Mouse (Mus musculus) neural tube, embryonic 14.5 days (tissue): ENCODE measurements around the gene Cry1. TPM values are rescaled to one million over a fixed set of nuclear protein-coding genes. Genes with fewer than 3 reads are reported as not detected.

Experiments used
- ATAC-seq: fragments of 200-750 bp; cut with Nextera tagmentation; 2 replicates; pipeline ENCODE4 v1.8.0; 2017; ENCODE audit warnings: low read depth, mild to moderate bottlenecking, moderate TSS enrichment, moderate library complexity
- H3K27ac ChIP-seq: fragments of 300-500 bp; sonication (generic); 2 replicates; pipeline ENCODE4 v1.5.1; 2014; ENCODE audit warnings: low read depth, mild to moderate bottlenecking, control low read depth, low read length, moderate library complexity, mixed read lengths
- H3K27me3 ChIP-seq: fragments of 300-500 bp; sonication (generic); 2 replicates; pipeline ENCODE4 v1.6.1; 2014; ENCODE audit warnings: low read length; ENCODE audit not compliant: control insufficient read depth, insufficient read depth
- H3K36me3 ChIP-seq: fragments of 300-500 bp; sonication (generic); 2 replicates; pipeline ENCODE4 v1.6.1; 2014; ENCODE audit warnings: low read length, mixed read lengths; ENCODE audit not compliant: control insufficient read depth, insufficient read depth
- H3K4me1 ChIP-seq: fragments of 300-500 bp; sonication (generic); 2 replicates; pipeline ENCODE4 v1.6.1; 2014; ENCODE audit warnings: low read length; ENCODE audit not compliant: control insufficient read depth, insufficient read depth
- H3K4me2 ChIP-seq: fragments of 300-500 bp; sonication (generic); 2 replicates; pipeline ENCODE4 v1.6.1; 2014; ENCODE audit warnings: mild to moderate bottlenecking, low read depth, low read length, control low read depth
- H3K4me3 ChIP-seq: fragments of 300-500 bp; sonication (generic); 2 replicates; pipeline ENCODE4 v1.5.1; 2014; ENCODE audit warnings: low read depth, low read length, control low read depth, mixed read lengths
- H3K9ac ChIP-seq: fragments of 300-500 bp; sonication (generic); replicated peaks from 2 replicates; pipeline ENCODE4 v1.6.1; 2014; ENCODE audit warnings: low read depth, mild to moderate bottlenecking, control low read depth, low read length, mixed read lengths
- H3K9me3 ChIP-seq: fragments of 300-500 bp; sonication (generic); 2 replicates; pipeline ENCODE4 v1.6.1; 2016; ENCODE audit warnings: low read length; ENCODE audit not compliant: control insufficient read depth
- WGBS: fragments of 180-500 bp; shearing (Covaris S2); extraction: QIAGEN DNeasy Blood & Tissue Kit; methylation state at CpG from one replicate; pipeline ENCODE4 v1.1.7; 2014; 5-methylcytosine and 5-hydroxymethylcytosine counted together
- polyA plus RNA-seq: library from polyadenylated mRNA; unstranded; fragments of >200 nt; fragmentation: Nextera tagmentation; extraction: Ambion mirVana; gene quantifications from 2 replicates; pipeline ENCODE4 v1.2.1, GENCODE M21; 2014

Gene Cry1
- polyA plus RNA-seq, 1 experiment from 2014 or later: 33.0 TPM

GRCm38 (mm10) chr10:85176640-85177039, 8.2 kb downstream of the Cry1 start:
- no peaks in the 10 kb centered on the region for H3K36me3 ChIP-seq
- no peaks in the 10 kb centered on the region for H3K9me3 ChIP-seq
- H3K27ac ChIP-seq: no peak overlapping the region
- no peak overlapping the region for H3K4me2 ChIP-seq
- H3K4me3 ChIP-seq: no peak overlapping the region
- H3K9ac ChIP-seq: no peak overlapping the region
- 90% methylated on average over 2 of the region's 2 CpGs for WGBS
- no peaks in the 10 kb centered on the region for H3K27me3 ChIP-seq
- H3K4me1 ChIP-seq: no peaks in the 10 kb centered on the region
- ATAC-seq: no peak

DNA sequence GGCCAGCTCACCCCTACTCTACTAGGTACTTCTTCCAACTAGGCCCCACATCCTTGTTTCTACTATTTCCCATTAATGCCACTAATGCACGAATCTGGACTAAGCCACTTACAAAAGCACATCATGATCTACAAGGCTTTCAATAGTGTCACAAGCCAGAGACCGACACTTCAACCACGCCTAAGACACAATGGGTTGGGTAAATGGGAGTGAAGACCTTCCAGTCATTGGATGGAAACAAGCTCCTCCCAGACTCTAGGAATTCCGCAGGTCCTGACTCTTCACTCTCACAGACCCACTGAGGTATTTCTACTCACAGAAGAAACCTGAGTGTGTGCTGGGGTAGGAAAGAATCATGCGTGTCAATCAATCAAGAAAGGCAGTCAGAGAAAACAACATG, 19.6 kb downstream of the Cry1 start:
- Histone ChIP-seq H3K4me2 (no peak overlapping the region), H3K9ac (no peak overlapping the region), H3K27ac (no peak overlapping the region), H3K4me1 (no peaks in the 10 kb centered on the region), H3K4me3 (no peak overlapping the region), H3K27me3 (no peaks in the 10 kb centered on the region), H3K9me3 (no peaks in the 10 kb centered on the region), H3K36me3 (no peaks in the 10 kb centered on the region)
- WGBS: 89% methylated on average over 5 of the region's 5 CpGs
- ATAC-seq: no peak

GRCm38 (mm10) chr10:85164791-85165190, 20.1 kb downstream of the Cry1 start:
- Histone ChIP-seq H3K27ac (no peak overlapping the region), H3K9me3 (no peaks in the 10 kb centered on the region), H3K4me2 (no peak overlapping the region), H3K36me3 (no peaks in the 10 kb centered on the region), H3K9ac (no peak overlapping the region), H3K4me1 (no peaks in the 10 kb centered on the region), H3K27me3 (no peaks in the 10 kb centered on the region), H3K4me3 (no peak overlapping the region)
- no peak for ATAC-seq
- WGBS: 95% methylated on average over 13 of the region's 13 CpGs

DNA sequence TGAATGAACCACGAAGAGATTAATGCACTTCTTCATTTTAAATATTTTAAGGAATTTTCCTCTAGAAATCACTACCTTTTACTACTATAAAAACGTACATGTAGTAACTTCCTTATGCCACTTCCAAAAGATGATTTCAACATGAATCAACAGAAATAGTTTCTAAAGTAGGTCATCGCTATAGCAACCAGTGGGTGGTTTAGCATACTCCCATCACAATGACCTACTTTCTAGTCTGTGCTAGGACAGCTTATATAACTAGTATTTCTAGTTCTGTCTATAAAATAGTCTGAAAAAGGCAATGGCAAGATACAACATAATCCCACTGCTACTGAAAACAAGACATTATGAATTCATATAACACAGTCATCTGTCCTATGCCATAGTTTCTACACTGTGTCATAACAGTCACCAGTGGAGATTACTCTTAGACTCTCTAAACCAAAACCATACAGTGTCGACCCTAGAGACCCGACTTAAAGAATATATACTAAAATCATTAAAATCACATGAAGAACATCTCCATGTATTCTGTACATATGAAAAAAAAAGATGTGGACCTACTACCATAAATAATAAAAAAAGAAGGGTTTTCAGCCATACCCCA, 23.0 kb downstream of the Cry1 start:
- H3K4me3 ChIP-seq: no peak overlapping the region
- no peak overlapping the region for H3K4me2 ChIP-seq
- no peaks in the 10 kb centered on the region for H3K4me1 ChIP-seq
- no peak overlapping the region for H3K27ac ChIP-seq
- whole genome bisulfite sequencing: 70% methylated on average over 5 of the region's 5 CpGs
- no peaks in the 10 kb centered on the region for H3K36me3 ChIP-seq
- H3K27me3 ChIP-seq: no peaks in the 10 kb centered on the region
- no peak overlapping the region for H3K9ac ChIP-seq
- no peak for ATAC-seq
- H3K9me3 ChIP-seq: no peaks in the 10 kb centered on the region

GRCm38 (mm10) chr10:85159989-85160619, 24.8 kb downstream of the Cry1 start:
- Histone ChIP-seq H3K36me3 (no peaks in the 10 kb centered on the region), H3K4me2 (no peak overlapping the region), H3K9ac (no peak overlapping the region), H3K4me3 (no peak overlapping the region), H3K27ac (no peak overlapping the region), H3K4me1 (no peaks in the 10 kb centered on the region), H3K27me3 (no peaks in the 10 kb centered on the region), H3K9me3 (no peaks in the 10 kb centered on the region)
- no peak for ATAC-seq
- 85% methylated on average over 1 of the region's 1 CpGs for WGBS

DNA sequence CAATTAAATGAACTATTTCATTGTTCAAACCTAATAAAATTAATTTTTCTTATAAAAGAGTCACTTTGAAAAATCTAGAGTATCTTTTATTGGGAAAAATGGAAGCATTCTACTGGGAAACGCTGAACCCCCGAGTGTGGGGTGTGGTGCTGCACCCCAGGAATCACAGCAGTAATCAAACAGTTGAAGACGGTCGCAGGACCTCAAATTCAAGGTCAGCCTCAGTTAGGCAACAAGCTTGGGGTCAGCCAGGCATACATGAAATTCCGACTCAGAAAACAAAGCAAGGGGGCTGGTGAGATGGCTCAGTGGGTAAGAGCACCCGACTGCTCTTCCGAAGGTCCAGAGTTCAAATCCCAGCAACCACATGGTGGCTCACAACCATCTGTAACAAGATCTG, 27.4 kb downstream of the Cry1 start:
- 91% methylated on average over 7 of the region's 7 CpGs for WGBS
- Histone ChIP-seq H3K27ac (no peak overlapping the region), H3K27me3 (no peaks in the 10 kb centered on the region), H3K9ac (no peak overlapping the region), H3K4me2 (no peak overlapping the region), H3K4me3 (no peak overlapping the region), H3K9me3 (no peaks in the 10 kb centered on the region), H3K4me1 (no peaks in the 10 kb centered on the region), H3K36me3 (no peaks in the 10 kb centered on the region)
- no peak for ATAC-seq

DNA sequence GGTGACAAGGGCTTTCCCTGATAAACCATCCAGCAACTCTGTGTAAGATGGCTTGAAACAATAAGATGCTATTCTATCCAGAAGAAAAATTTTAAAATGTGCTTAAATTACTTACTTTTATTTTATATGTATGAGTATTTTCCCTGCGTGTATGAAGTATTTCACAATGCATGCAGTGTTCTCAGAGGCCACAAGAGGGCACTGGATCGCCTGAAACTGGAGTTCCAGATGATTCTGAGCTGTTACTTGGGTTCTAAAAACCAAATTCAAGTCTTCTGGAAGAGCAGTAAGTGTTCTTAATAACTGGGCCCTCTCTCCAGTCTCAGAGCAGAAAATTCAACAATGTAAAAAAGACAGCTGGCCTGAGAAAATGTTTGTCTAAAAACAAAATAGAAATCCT, 30.7 kb downstream of the Cry1 start:
- H3K9me3 ChIP-seq: no peaks in the 10 kb centered on the region
- no peak for ATAC-seq
- no peaks in the 10 kb centered on the region for H3K4me1 ChIP-seq
- no peak overlapping the region for H3K4me3 ChIP-seq
- no peak overlapping the region for H3K9ac ChIP-seq
- H3K4me2 ChIP-seq: no peak overlapping the region
- no peak overlapping the region for H3K27ac ChIP-seq
- H3K36me3 ChIP-seq: peaks cover 5% of the 10 kb centered on the region; the same call in 1 of the 2 replicates
- 8% methylated on average over 2 of the region's 2 CpGs for WGBS
- no peaks in the 10 kb centered on the region for H3K27me3 ChIP-seq

DNA sequence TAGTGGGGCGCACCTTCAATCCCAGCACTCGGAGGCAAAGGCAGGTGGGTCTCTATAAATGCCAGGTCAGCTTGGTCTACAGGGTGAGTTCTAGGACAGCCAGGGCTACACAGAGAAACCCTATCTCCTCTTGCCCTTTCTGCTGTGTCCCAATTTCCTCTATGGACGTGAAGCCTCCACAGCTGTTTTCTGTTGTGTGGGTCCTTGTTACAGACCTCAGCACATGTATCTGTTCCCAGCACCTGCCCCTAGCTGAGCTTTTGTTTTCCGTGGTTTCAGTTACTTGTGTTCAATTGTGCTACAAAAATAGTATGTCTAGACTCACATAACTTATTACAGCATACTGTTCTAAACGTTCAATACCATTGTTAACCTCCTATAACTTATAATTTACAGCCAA, 35.6 kb downstream of the Cry1 start:
- H3K27me3 ChIP-seq: no peaks in the 10 kb centered on the region
- peaks cover 15% of the 10 kb centered on the region for H3K36me3 ChIP-seq
- 78% methylated on average over 5 of the region's 5 CpGs for WGBS
- ATAC-seq: no peak
- H3K27ac ChIP-seq: no peak overlapping the region
- H3K4me2 ChIP-seq: no peak overlapping the region
- no peaks in the 10 kb centered on the region for H3K4me1 ChIP-seq
- no peaks in the 10 kb centered on the region for H3K9me3 ChIP-seq
- H3K4me3 ChIP-seq: no peak overlapping the region
- no peak overlapping the region for H3K9ac ChIP-seq

DNA sequence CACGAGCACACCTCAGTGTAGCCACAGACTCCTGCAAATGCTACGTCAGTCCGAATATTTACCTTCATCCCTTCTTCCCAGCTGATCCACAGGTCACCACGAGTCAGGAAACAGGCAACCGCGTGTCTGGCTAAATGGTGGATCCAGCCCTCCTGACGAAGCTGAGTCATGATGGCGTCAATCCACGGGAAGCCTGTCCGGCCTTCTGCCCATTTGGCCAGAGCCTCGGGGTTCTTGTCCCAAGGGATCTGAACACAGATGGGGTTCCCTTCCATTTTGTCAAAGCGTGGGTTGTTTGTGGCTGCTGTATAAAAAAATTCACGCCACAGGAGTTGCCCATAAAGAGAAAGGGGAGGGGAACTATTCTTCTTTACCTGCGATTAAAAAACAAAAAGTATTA, 38.6 kb downstream of the Cry1 start:
- H3K9me3 ChIP-seq: no peaks in the 10 kb centered on the region
- ATAC-seq: no peak
- H3K4me3 ChIP-seq: no peak overlapping the region
- no peak overlapping the region for H3K4me2 ChIP-seq
- H3K27me3 ChIP-seq: no peaks in the 10 kb centered on the region
- peaks cover 19% of the 10 kb centered on the region for H3K36me3 ChIP-seq
- H3K4me1 ChIP-seq: no peaks in the 10 kb centered on the region
- 81% methylated on average over 14 of the region's 14 CpGs for WGBS
- H3K9ac ChIP-seq: no peak overlapping the region
- no peak overlapping the region for H3K27ac ChIP-seq
